11 mouse cellular contexts compared by ENCODE assay signal in the genomic region with DNA sequence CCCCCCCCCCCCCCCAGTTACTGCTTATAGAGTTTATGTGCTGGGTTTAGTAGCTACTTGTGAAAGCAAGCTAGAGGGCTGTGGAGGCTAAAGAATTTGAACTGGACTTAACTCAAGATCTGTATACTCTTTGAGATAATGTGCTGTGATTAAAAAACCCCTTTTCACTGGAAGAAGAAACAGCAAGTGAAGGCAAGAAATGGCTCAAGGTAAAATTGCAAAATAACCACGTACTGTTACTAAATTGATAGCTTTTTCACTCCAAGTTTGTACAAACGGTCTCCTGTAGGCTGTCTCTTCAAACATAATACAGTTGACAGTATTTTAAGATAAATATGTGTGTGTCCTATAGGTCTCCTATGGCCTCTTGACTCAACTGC. TPM values are rescaled to one million over a fixed set of nuclear protein-coding genes. Genes with fewer than 3 reads are reported as not detected.
DNase-seq lines count a peak whose midpoint lies in the region; ATAC-seq and TF ChIP-seq lines count a peak whose summit lies in the region.
"Had no signal": no experiment of that assay in that cellular context is flagged by ENCODE, and none has a peak within 500 bp of the region (broad histone marks: within the 10 kb centered on the region; RNA-seq: fewer than 3 reads in every experiment).

No protein-coding gene starts in this region.

- H3K4me3 ChIP-seq in cerebellum, adult 2 months (replicated peaks; ENCODE audit: insufficient read depth, low read depth, low read length), result peak overlapping the region; percentile 8
- H3K4me3 ChIP-seq in CH12.LX (replicated peaks in 1 of 3; ENCODE audit: low read depth in 2 of 3, low read length in 2 of 3, poor library complexity in 1 of 3), result peak overlapping the region; percentile 27 to 46 (median 46)
- H3K4me3 ChIP-seq in forebrain, embryonic 16.5 days (replicated peaks; ENCODE audit: low read length), result no peak overlapping the region
- H3K4me3 ChIP-seq in liver, embryonic 13.5 days (replicated peaks), result peak overlapping the region; percentile 70

- H3K79me2 ChIP-seq in CH12.LX (replicated peaks; ENCODE audit: control insufficient read depth, extremely low read depth, insufficient read depth, poor library complexity, severe bottlenecking), result peaks cover 75% of the 10 kb centered on the region

- no peaks in the 10 kb centered on the region for H3K27me3 ChIP-seq in cerebellum, adult 2 months (ENCODE audit: control insufficient read depth, insufficient read depth, low read length)
- no peaks in the 10 kb centered on the region for H3K27me3 ChIP-seq in CH12.LX (replicated peaks)
- H3K27me3 ChIP-seq in forebrain, embryonic 16.5 days (replicated peaks; ENCODE audit: control insufficient read depth, insufficient read depth, low read length), result no peaks in the 10 kb centered on the region
- no peaks in the 10 kb centered on the region for H3K27me3 ChIP-seq in liver, embryonic 13.5 days

- TF ChIP-seq EP300 in CH12.LX (IDR thresholded peaks at IDR 0.05; ENCODE audit: low read length), result no peak

- H3K27ac ChIP-seq in cerebellum, adult 2 months (ENCODE audit: insufficient read depth, low read length), result no peak overlapping the region
- no peak overlapping the region for H3K27ac ChIP-seq in CH12.LX (ENCODE audit: insufficient read depth, low read depth)
- no peak overlapping the region for H3K27ac ChIP-seq in forebrain, embryonic 16.5 days (ENCODE audit: low read length)
- H3K27ac ChIP-seq in liver, embryonic 13.5 days, result peak overlapping the region; percentile 98

- no peak for TF ChIP-seq CTCF in cerebellum, adult 2 months (IDR thresholded peaks at IDR 0.05; ENCODE audit: borderline replicate concordance, insufficient read depth, low read depth, low read length)
- TF ChIP-seq CTCF in CH12.LX (conservative IDR thresholded peaks at IDR 0.05 in 1 of 2, IDR thresholded peaks at IDR 0.05 in 1 of 2; ENCODE audit: low read depth in 2 of 2, low read length in 2 of 2), result no peak

- WGBS in cerebellum, adult 2 months, result 76% methylated on average over 2 of the region's 2 CpGs
- 72% methylated on average over 2 of the region's 2 CpGs for WGBS in forebrain, embryonic 16.5 days
- 16% methylated on average over 2 of the region's 2 CpGs for WGBS in liver, embryonic 13.5 days (ENCODE audit: insufficient replicate concordance)

- peak overlapping the region; percentile 74 for H3K9ac ChIP-seq in CH12.LX (ENCODE audit: insufficient read depth, low read depth)
- H3K9ac ChIP-seq in forebrain, embryonic 16.5 days (replicated peaks; ENCODE audit: low read depth, low read length), result no peak overlapping the region
- H3K9ac ChIP-seq in liver, embryonic 13.5 days, result peak overlapping the region; percentile 77

- dilution Hi-C loops in CH12.LX (cut with MboI; ENCODE audit: extremely low pct_ligation_motif_present, extremely low pct_unique_long_range_greater_than_20kb, low sequenced_read_pairs), result no loop called here

- H3K4me1 ChIP-seq in cerebellum, adult 2 months (ENCODE audit: control insufficient read depth, insufficient read depth, low read length), result no peaks in the 10 kb centered on the region; the same call in 1 of the 2 replicates
- peaks cover 2 to 78% of the 10 kb centered on the region in 2 experiments; a peak in 2 of 4 replicates for H3K4me1 ChIP-seq in CH12.LX (ENCODE audit: control insufficient read depth in 1 of 2, insufficient read depth in 2 of 2)
- peaks cover 14% of the 10 kb centered on the region for H3K4me1 ChIP-seq in forebrain, embryonic 16.5 days (replicated peaks; ENCODE audit: control insufficient read depth, insufficient read depth, low read length)
- H3K4me1 ChIP-seq in liver, embryonic 13.5 days (replicated peaks), result peaks cover 95% of the 10 kb centered on the region

- H3K9me3 ChIP-seq in CH12.LX (replicated peaks; ENCODE audit: low read length), result no peaks in the 10 kb centered on the region
- no peaks in the 10 kb centered on the region for H3K9me3 ChIP-seq in forebrain, embryonic 16.5 days (ENCODE audit: control insufficient read depth, low read length)
- H3K9me3 ChIP-seq in liver, embryonic 13.5 days (replicated peaks), result no peaks in the 10 kb centered on the region

- in situ Hi-C loops in CH12.LX (cut with MboI; ENCODE audit: low pct_ligation_motif_present, low pct_unique_long_range_greater_than_20kb, low sequenced_read_pairs), result no loop called here

- peaks cover 4 to 26% of the 10 kb centered on the region in 2 experiments for H3K36me3 ChIP-seq in CH12.LX (replicated peaks in 1 of 2; ENCODE audit: control insufficient read depth in 1 of 2, insufficient read depth in 1 of 2, low read length in 1 of 2)
- H3K36me3 ChIP-seq in forebrain, embryonic 16.5 days (ENCODE audit: control insufficient read depth, insufficient read depth), result no peaks in the 10 kb centered on the region
- H3K36me3 ChIP-seq in liver, embryonic 13.5 days, result peaks cover 23% of the 10 kb centered on the region

- no peak for TF ChIP-seq RAD21 in CH12.LX (IDR thresholded peaks at IDR 0.05; ENCODE audit: low read depth, low read length)

- ATAC-seq in forebrain, embryonic 16.5 days, result no peak
- no peak for ATAC-seq in liver, embryonic 13.5 days (ENCODE audit: low read depth)

- no peak for DNase-seq in cerebellum, adult 2 months
- no peak for DNase-seq in cerebellum, adult 18-20 months
- DNase-seq in CH12.LX (ENCODE audit: extremely low read depth), result no peak
- no peak for DNase-seq in liver, embryonic 13.5 days
- DNase-seq in MN1 (ENCODE audit: low spot score), result no peak
- DNase-seq in retina, embryonic 14.5 days (ENCODE audit: low spot score), result no peak
- DNase-seq in frontal cortex, postnatal 36 days (ENCODE audit: low spot score in 2 of 2), result no peak

- TF ChIP-seq POLR2A in cerebellum, adult 2 months (IDR thresholded peaks at IDR 0.05; ENCODE audit: borderline replicate concordance, insufficient read depth, low read length), result no peak
- no peak for TF ChIP-seq POLR2A in CH12.LX (IDR thresholded peaks at IDR 0.05; ENCODE audit: low read depth, low read length)

- H3K4me2 ChIP-seq in CH12.LX (ENCODE audit: insufficient read depth, low read depth, poor library complexity, severe bottlenecking), result peak overlapping the region; percentile 89
- H3K4me2 ChIP-seq in forebrain, embryonic 16.5 days (ENCODE audit: low read length), result peak overlapping the region; percentile 89; the same call in 1 of the 2 replicates
- H3K4me2 ChIP-seq in liver, embryonic 13.5 days, result peak overlapping the region; percentile 80

TF ChIP-seq in CH12.LX, 34 proteins besides CTCF, POLR2A, EP300 and RAD21:
- TF ChIP-seq POLR2AphosphoS2 (IDR thresholded peaks at IDR 0.05; ENCODE audit: low read depth, low read length), result 0 out of 2 replicates have a peak, but pooled peaks have one; percentile 9
- TF ChIP-seq USF1 (IDR thresholded peaks at IDR 0.05; ENCODE audit: low read depth, low read length), result no peak

RNA-seq across cellular contexts. Expression of a gene that starts 6.4 kb away (rescaled TPM):
- 69.7 and 78.5 TPM in 2 replicates for polyA plus RNA-seq in cerebellum, adult 2 months (2012; rRNA removed)
- 41.6 and 47.6 TPM in 2 replicates for total RNA-seq in CH12.LX (2012; rRNA removed)
- total RNA-seq in CH12.LX (2014; rRNA removed), result 102 and 109 TPM in 2 replicates
- polyA plus RNA-seq in CH12.LX (2012; ENCODE audit: insufficient read length, low read depth), result 59.3 and 63.9 TPM in 2 replicates
- 115 and 132 TPM in 2 replicates for polyA plus RNA-seq in forebrain, embryonic 16.5 days (2015; fragmentation: Nextera tagmentation; extraction: Ambion mirVana)
- 288 and 359 TPM in 2 replicates for polyA plus RNA-seq in liver, embryonic 13.5 days (2015; fragmentation: Nextera tagmentation; extraction: Ambion mirVana)

RNA-seq across cellular contexts. Expression of a gene that starts 24.2 kb away (rescaled TPM):
- polyA plus RNA-seq in cerebellum, adult 2 months (2012; rRNA removed), result not detected in 2 replicates
- total RNA-seq in CH12.LX (2012; rRNA removed), result not detected in 2 replicates
- total RNA-seq in CH12.LX (2014; rRNA removed), result not detected in 2 replicates
- polyA plus RNA-seq in CH12.LX (2012; ENCODE audit: insufficient read length, low read depth), result not detected in 2 replicates
- not detected in 2 replicates for polyA plus RNA-seq in forebrain, embryonic 16.5 days (2015; fragmentation: Nextera tagmentation; extraction: Ambion mirVana)
- 0.33 and 0.45 TPM in 2 replicates for polyA plus RNA-seq in liver, embryonic 13.5 days (2015; fragmentation: Nextera tagmentation; extraction: Ambion mirVana)
- total RNA-seq: adrenal gland, adult 18-20 months; gastrocnemius, adult 18-20 months; megakaryocyte progenitor cell, adult 5-6 weeks had no signal

RNA-seq across cellular contexts. Expression of a gene that starts 35.6 kb away (rescaled TPM):
- 178 and 182 TPM in 2 replicates for polyA plus RNA-seq in cerebellum, adult 2 months (2012; rRNA removed)
- total RNA-seq in CH12.LX (2012; rRNA removed) (285 and 389 TPM in 2 replicates), CH12.LX (2014; rRNA removed) (496 and 558 TPM in 2 replicates)
- polyA plus RNA-seq in CH12.LX (2012; ENCODE audit: insufficient read length, low read depth), result 425 and 495 TPM in 2 replicates
- 221 and 229 TPM in 2 replicates for polyA plus RNA-seq in forebrain, embryonic 16.5 days (2015; fragmentation: Nextera tagmentation; extraction: Ambion mirVana)
- 266 and 271 TPM in 2 replicates for polyA plus RNA-seq in liver, embryonic 13.5 days (2015; fragmentation: Nextera tagmentation; extraction: Ambion mirVana)

RNA-seq across cellular contexts. Expression of a gene that starts 35.7 kb away (rescaled TPM):
- 16.1 and 16.5 TPM in 2 replicates for polyA plus RNA-seq in cerebellum, adult 2 months (2012; rRNA removed)
- 36.3 and 39.9 TPM in 2 replicates for total RNA-seq in CH12.LX (2012; rRNA removed)
- total RNA-seq in CH12.LX (2014; rRNA removed), result 66.1 and 77.9 TPM in 2 replicates
- 25.7 and 40.6 TPM in 2 replicates for polyA plus RNA-seq in CH12.LX (2012; ENCODE audit: insufficient read length, low read depth)
- polyA plus RNA-seq in forebrain, embryonic 16.5 days (2015; fragmentation: Nextera tagmentation; extraction: Ambion mirVana), result 40.7 and 44.2 TPM in 2 replicates
- polyA plus RNA-seq in liver, embryonic 13.5 days (2015; fragmentation: Nextera tagmentation; extraction: Ambion mirVana), result 14.6 and 18.4 TPM in 2 replicates
